Mouse (Mus musculus) embryonic facial prominence, embryonic 12.5 days (tissue): ENCODE results near the gene Slc30a4. TPM values are rescaled to one million over a fixed set of nuclear protein-coding genes. Genes with fewer than 3 reads are reported as not detected.

ENCODE experiments used
- ATAC-seq: fragments of 200-750 bp; cut with Nextera tagmentation; 2 replicates; pipeline ENCODE4 v1.8.0; 2017; ENCODE audit not compliant: insufficient number of reproducible peaks, insufficient read depth, low FRiP score, low TSS enrichment
- H3K27ac ChIP-seq: fragments of 300-500 bp; sonication (generic); 2 replicates; pipeline ENCODE4 v1.5.1; 2016; ENCODE audit warnings: mild to moderate bottlenecking
- H3K27me3 ChIP-seq: fragments of 300-500 bp; sonication (generic); 2 replicates; pipeline ENCODE4 v1.6.1; 2016; ENCODE audit warnings: mild to moderate bottlenecking, moderate library complexity
- H3K36me3 ChIP-seq: fragments of 300-500 bp; sonication (generic); 2 replicates; pipeline ENCODE4 v1.6.1; 2016; ENCODE audit warnings: mild to moderate bottlenecking
- H3K4me1 ChIP-seq: fragments of 300-500 bp; sonication (generic); 2 replicates; pipeline ENCODE4 v1.6.1; 2016
- H3K4me2 ChIP-seq: fragments of 300-500 bp; sonication (generic); replicated peaks from 2 replicates; pipeline ENCODE4 v1.6.1; 2016; ENCODE audit warnings: mild to moderate bottlenecking, moderate library complexity
- H3K4me3 ChIP-seq: fragments of 300-500 bp; sonication (generic); 2 replicates; pipeline ENCODE4 v1.5.1; 2016; ENCODE audit warnings: mild to moderate bottlenecking
- H3K9ac ChIP-seq: fragments of 300-500 bp; sonication (generic); 2 replicates; pipeline ENCODE4 v1.6.1; 2016; ENCODE audit warnings: mild to moderate bottlenecking, moderate library complexity
- H3K9me3 ChIP-seq: fragments of 300-500 bp; sonication (generic); 2 replicates; pipeline ENCODE4 v1.6.1; 2016; ENCODE audit warnings: mild to moderate bottlenecking, moderate library complexity
- WGBS: fragments of 180-500 bp; shearing (Covaris S2); methylation state at CpG from one replicate; pipeline ENCODE4 v1.1.7; 2016; 5-methylcytosine and 5-hydroxymethylcytosine counted together
- polyA plus RNA-seq: library from polyadenylated mRNA; unstranded; fragments of >200 nt; fragmentation: Nextera tagmentation; extraction: Ambion mirVana; gene quantifications from 2 replicates; pipeline ENCODE4 v1.2.1, GENCODE M21; 2016

The Slc30a4 gene
- polyA plus RNA-seq, 1 experiment from 2014 or later, result 11.5 TPM

DNA sequence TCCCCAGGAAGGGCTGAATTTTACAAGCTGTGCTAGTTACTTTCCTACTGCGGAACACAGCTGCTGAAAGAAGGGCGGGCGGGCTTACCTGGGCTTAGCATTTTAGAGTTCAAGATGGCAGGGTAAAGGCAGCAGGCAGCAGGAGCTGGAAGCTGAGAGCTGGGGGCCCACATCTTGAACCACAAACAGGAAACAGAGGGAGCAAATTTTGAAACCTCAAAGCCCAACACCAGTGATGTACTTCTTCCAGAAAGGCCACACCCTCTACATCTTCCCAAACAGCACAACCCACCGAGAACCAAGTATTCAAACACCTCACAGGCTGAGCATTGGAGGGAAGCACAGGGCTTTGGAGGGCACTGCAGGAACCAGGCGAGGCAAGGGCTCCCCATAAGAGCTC, 29.6 kb downstream of the Slc30a4 start:
- H3K4me1 ChIP-seq, result no peaks in the 10 kb centered on the region
- H3K36me3 ChIP-seq, result no peaks in the 10 kb centered on the region
- no peak overlapping the region for H3K4me2 ChIP-seq
- no peak for ATAC-seq
- no peak overlapping the region for H3K27ac ChIP-seq
- no peak overlapping the region for H3K4me3 ChIP-seq
- 0 out of 2 replicates have a peak, but pooled peaks cover 2% of the 10 kb centered on the region for H3K27me3 ChIP-seq
- H3K9me3 ChIP-seq, result no peaks in the 10 kb centered on the region
- 64% methylated on average over 5 of the region's 5 CpGs for WGBS
- no peak overlapping the region for H3K9ac ChIP-seq

DNA sequence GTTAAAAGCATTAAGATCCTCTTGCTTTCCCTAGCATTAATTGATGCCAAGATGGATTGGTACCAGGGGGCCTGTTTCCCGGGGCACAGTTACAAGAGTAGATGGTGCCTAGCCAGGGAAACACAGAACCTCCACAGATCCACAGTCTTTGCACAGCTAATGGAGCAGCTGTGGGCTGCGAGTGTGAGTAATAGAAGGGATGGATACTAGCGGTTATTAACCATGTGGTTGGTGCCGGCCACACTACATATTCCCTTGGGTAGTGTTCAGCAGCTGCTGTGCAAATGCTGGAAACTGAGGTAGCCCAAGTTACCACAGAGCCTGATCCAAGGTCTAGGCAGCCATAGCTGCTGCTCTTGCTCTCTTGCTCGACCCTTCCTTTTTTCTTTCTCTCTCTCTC, 30.7 kb downstream of the Slc30a4 start:
- no peaks in the 10 kb centered on the region for H3K4me1 ChIP-seq
- WGBS, result 75% methylated on average over 5 of the region's 5 CpGs
- H3K9me3 ChIP-seq, result no peaks in the 10 kb centered on the region
- H3K9ac ChIP-seq, result no peak overlapping the region
- H3K4me3 ChIP-seq, result no peak overlapping the region
- H3K36me3 ChIP-seq, result no peaks in the 10 kb centered on the region
- H3K27ac ChIP-seq, result no peak overlapping the region
- no peak for ATAC-seq
- H3K27me3 ChIP-seq, result 0 out of 2 replicates have a peak, but pooled peaks cover 2% of the 10 kb centered on the region
- H3K4me2 ChIP-seq, result no peak overlapping the region

DNA sequence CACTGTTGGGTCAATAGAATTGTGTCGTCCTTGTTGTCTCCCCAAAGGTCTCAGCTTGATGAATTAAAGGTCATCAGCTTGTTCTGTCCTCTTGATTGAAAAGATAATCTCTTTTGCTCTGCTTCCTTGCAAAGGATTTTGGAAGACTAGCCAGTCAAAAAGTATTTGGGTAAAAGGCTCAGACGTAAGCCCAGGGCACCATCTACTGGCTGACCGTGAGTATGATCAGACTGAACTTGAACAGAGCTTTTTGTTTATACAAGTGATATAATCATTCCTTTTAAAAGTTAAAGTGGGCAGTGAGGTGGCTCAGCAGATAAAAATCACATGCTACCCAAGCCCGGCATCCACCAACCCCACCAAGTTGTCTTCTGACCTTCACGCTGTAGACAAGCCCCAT, 34.6 kb downstream of the Slc30a4 start:
- H3K27ac ChIP-seq, result no peak overlapping the region
- WGBS, result 37% methylated on average over 5 of the region's 5 CpGs
- H3K36me3 ChIP-seq, result no peaks in the 10 kb centered on the region
- H3K4me1 ChIP-seq, result no peaks in the 10 kb centered on the region
- H3K9ac ChIP-seq, result no peak overlapping the region
- 0 out of 2 replicates have a peak, but pooled peaks cover under 1% of the 10 kb centered on the region for H3K27me3 ChIP-seq
- H3K4me2 ChIP-seq, result no peak overlapping the region
- ATAC-seq, result no peak
- no peaks in the 10 kb centered on the region for H3K9me3 ChIP-seq
- H3K4me3 ChIP-seq, result no peak overlapping the region

DNA sequence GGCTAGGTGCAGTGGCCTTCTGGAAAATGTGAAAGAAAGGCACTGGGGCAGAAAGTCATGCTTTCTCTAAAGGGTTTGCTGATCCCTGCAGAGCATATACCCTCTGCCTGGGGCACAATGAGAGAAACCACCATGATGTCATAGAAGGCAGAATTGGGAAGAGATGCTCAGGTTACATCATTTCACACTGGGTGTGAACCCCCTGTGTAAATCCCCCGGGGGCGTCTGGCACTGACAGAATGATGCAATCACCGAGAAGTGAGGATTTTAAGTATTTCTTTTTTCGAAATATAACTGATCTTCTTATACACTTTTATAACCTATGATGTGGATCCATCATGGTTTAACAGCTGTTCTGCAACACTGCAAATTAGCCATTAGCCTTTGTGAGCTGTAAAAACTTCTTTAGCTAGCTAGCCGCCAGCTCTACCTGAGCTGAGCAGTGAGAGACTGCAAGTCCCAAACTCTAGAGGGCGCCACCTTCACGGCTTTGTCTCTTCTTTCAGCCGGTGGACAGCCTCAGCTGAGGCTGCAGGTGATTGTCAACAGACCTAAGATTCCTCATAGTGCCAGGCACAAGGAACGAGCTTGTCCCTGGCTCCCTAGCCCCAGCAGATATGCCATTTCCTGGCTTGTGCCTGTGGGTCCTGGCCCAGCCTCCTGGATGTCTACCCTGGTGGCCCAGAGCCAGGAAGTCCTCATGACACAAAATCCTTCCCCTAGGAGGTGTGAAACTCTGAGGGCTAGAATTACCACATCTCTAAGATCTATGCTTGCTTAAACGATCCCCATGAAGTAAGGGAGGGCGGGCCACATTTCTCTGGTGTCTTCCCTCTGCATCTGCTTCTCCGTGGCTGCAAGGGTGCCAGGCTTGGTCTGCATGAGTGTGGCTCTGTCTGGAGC, 36.2 kb downstream of the Slc30a4 start:
- no peak overlapping the region for H3K9ac ChIP-seq
- no peaks in the 10 kb centered on the region for H3K4me1 ChIP-seq
- H3K9me3 ChIP-seq, result no peaks in the 10 kb centered on the region
- no peak overlapping the region for H3K4me2 ChIP-seq
- H3K36me3 ChIP-seq, result no peaks in the 10 kb centered on the region
- 44% methylated on average over 12 of the region's 12 CpGs for WGBS
- H3K4me3 ChIP-seq, result no peak overlapping the region
- ATAC-seq, result 0 out of 2 replicates have a peak, but pooled peaks have one; percentile 56
- no peaks in the 10 kb centered on the region for H3K27me3 ChIP-seq
- no peak overlapping the region for H3K27ac ChIP-seq

DNA sequence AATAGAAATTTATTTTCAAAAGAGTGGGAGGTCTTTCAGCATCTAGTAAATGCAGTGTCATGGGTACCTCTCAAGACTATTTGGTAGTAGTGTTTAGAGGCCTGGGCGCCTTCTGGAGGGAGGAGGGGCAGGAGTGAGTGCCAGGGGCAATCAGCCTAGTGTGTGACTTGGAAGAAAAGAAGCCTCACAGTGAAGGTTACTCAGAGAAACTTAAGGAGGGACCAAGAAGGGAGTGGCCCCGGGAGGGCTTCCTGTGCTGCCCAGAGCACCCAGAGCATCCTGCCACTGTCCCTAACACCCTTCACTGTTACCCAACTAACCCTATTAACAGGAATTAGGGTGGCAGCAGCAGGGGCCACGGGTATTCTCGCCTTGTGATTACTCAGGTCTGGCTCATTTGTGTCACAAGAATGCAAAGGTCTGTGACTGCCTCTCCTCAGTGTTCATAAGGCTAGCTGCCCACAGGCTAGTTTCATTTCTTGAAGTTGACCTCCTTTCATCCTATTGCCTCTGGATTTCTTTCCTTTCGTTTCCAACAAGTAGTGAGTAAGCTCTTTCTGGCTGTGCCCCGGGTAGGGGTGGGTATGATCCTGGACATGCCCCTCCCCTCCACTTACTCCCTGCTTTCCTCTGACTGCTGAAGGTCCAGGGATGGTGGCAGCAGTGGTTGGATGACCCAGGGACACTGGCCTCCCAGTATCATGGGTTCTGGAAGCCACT, 37.0 kb downstream of the Slc30a4 start:
- 54% methylated on average over 6 of the region's 6 CpGs for WGBS
- no peaks in the 10 kb centered on the region for H3K27me3 ChIP-seq
- no peak overlapping the region for H3K4me2 ChIP-seq
- no peak overlapping the region for H3K9ac ChIP-seq
- H3K9me3 ChIP-seq, result no peaks in the 10 kb centered on the region
- no peak overlapping the region for H3K4me3 ChIP-seq
- ATAC-seq, result no peak
- no peaks in the 10 kb centered on the region for H3K4me1 ChIP-seq
- H3K27ac ChIP-seq, result no peak overlapping the region
- H3K36me3 ChIP-seq, result no peaks in the 10 kb centered on the region

DNA sequence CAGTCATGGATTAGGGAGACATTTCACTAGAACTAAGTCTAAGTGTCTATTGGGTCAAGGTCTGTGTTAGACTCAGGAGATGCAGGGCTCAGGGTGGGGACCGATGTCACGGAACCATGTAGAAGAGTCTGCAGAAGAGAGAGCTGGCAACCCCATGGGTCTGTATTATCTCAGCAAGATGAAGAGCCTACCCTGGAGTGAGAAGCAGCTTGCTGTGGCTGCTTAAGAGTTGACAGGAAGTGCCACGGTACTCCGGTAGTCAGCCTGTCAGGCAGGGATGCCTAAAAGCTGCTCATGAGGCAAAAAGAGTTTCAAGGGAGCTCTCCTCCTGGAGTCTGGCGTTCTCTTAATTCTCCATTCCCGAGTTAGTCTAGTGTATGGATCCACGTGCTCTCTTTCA, 42.6 kb downstream of the Slc30a4 start:
- Histone ChIP-seq H3K4me2 (no peak overlapping the region), H3K27me3 (no peaks in the 10 kb centered on the region), H3K9ac (no peak overlapping the region), H3K4me3 (no peak overlapping the region), H3K27ac (no peak overlapping the region), H3K36me3 (no peaks in the 10 kb centered on the region), H3K4me1 (no peaks in the 10 kb centered on the region), H3K9me3 (no peaks in the 10 kb centered on the region)
- WGBS, result 83% methylated on average over 7 of the region's 7 CpGs
- no peak for ATAC-seq

DNA sequence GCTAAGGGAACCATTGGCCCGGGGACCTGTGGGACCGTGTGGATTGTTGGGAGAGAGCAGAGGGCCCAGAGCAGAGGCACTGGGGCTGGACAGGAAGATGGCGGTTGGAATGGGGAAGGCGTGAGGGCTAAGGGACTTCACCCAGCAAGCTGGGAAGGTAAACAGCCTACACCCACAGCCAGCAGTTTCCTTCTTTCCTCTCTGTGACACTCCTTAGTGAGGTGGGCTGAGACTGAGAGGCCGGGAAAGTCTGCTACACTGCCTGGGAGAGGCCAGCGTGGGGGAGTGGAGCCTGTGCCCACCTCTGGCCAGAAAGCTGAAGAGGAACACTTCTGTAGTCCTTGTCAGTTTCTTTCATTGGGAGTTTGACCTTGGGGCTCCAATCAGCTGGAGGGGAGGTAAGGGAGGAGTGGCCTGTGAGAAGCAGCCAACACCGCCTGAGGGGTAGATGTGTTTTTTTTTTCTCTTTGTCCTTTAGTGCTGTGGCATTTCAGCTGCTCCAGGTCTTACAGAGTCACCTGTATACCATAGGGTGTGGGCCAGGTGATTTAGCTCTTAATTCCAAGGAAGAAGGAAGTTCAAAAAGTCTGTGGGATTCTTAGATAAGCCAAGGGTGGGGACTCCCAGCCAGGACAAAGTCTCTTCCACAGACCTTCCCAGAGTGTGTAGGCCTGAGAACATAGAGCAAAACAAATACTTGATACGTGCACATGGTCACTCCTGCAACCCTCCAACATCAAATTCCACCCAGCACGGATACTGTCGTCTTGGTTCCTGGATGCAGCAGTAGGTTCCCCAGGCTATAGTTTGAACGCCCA, 44.5 kb downstream of the Slc30a4 start:
- no peaks in the 10 kb centered on the region for H3K4me1 ChIP-seq
- no peak overlapping the region for H3K27ac ChIP-seq
- H3K27me3 ChIP-seq, result no peaks in the 10 kb centered on the region
- WGBS, result 81% methylated on average over 11 of the region's 11 CpGs
- H3K9ac ChIP-seq, result no peak overlapping the region
- H3K4me3 ChIP-seq, result no peak overlapping the region
- H3K9me3 ChIP-seq, result no peaks in the 10 kb centered on the region
- no peak for ATAC-seq
- no peaks in the 10 kb centered on the region for H3K36me3 ChIP-seq
- no peak overlapping the region for H3K4me2 ChIP-seq

DNA sequence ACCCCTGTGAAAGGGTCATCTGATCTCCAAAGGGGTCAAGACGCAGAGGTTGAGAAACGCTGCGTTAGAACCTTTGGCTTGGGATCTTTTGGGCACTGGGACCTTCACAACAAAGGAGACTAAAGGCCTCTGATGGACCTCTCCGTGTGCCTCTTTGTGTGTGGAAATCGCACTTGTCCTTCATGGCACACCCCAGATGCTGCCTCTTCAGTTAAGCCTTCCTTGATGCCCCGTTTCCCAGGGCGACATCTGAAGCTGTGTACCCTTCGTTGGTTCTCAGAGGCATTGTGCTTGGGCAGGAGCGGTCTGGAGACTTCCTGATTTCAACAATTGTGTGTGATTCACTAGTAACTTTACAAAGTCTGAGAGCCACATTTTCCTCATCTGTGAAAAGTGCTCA, 45.7 kb downstream of the Slc30a4 start:
- ATAC-seq, result no peak
- no peak overlapping the region for H3K27ac ChIP-seq
- H3K9ac ChIP-seq, result no peak overlapping the region
- no peaks in the 10 kb centered on the region for H3K27me3 ChIP-seq
- no peaks in the 10 kb centered on the region for H3K36me3 ChIP-seq
- H3K9me3 ChIP-seq, result no peaks in the 10 kb centered on the region
- 86% methylated on average over 9 of the region's 9 CpGs for WGBS
- H3K4me1 ChIP-seq, result no peaks in the 10 kb centered on the region
- no peak overlapping the region for H3K4me2 ChIP-seq
- H3K4me3 ChIP-seq, result no peak overlapping the region

DNA sequence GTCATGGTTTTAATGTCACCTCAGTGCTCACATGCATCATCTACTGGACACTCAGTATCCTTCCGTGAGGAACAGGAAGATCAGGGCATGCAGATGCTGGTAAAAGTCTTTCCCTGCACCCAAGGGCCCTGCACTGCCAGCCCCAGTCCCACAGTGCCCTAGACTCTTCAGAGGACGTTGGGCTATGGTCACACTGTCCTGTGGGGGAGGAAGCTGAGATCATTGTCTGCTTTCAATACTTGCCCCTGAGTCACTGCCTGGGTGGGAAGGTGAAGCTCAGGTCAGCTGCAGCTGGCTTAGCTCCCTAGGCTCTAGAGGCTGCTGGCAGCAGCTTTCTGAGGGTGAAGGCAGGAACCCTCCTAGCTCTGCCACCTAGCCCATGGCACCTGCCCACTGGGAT, 46.4 kb downstream of the Slc30a4 start:
- no peaks in the 10 kb centered on the region for H3K36me3 ChIP-seq
- H3K27me3 ChIP-seq, result no peaks in the 10 kb centered on the region
- H3K9me3 ChIP-seq, result no peaks in the 10 kb centered on the region
- no peak overlapping the region for H3K27ac ChIP-seq
- no peak for ATAC-seq
- no peak overlapping the region for H3K4me2 ChIP-seq
- 67% methylated on average over 2 of the region's 2 CpGs for WGBS
- no peak overlapping the region for H3K4me3 ChIP-seq
- no peak overlapping the region for H3K9ac ChIP-seq
- no peaks in the 10 kb centered on the region for H3K4me1 ChIP-seq

DNA sequence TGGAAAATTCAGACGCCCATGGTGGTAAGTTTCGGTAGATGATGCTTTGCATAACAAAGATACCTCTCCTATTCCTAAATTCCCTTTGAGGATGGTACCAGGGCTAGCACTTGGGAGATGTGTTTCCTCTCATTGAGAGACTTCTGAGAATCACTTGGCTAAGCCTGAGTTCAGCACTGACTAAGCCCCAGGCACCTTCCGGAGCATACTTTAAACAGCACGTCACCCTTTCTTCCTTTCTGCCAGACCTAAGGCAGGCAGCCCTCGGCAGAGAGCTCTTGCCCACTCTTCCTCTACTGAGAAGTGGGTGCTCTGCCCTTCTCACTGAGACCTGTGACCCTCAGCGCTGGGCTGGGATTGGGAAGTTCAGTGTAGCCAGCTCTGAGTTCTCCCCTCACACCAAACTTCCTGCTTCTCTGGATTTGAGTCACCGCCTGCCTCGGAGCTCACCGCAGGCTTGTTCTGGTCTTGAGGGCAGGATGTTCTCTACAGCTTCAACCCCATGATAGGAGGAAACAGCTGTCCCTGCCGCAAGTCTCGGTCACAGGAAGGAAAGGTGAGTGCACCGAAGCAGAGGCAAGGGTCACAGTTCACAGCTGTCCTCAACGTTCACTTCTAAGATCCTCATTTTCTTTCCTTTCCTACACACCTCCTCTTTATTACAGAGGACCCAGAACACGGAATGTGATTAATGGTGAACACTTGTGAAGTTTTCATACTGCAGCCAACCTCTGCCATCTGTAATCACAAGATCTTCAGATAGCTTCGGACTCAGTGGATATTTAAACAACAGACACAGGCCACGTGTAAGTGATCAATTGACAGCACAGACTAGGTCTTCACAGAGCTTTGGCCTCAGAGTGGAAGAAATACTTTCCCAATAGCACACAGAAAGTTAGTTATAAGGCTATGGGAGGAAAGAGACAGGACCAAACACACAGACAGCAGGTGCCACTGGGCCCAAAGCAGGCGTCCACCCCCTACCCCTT, 50.1 kb downstream of the Slc30a4 start:
- WGBS, result 53% methylated on average over 17 of the region's 17 CpGs
- H3K27ac ChIP-seq, result no peak overlapping the region
- no peaks in the 10 kb centered on the region for H3K36me3 ChIP-seq
- H3K4me2 ChIP-seq, result no peak overlapping the region
- no peaks in the 10 kb centered on the region for H3K27me3 ChIP-seq
- no peaks in the 10 kb centered on the region for H3K4me1 ChIP-seq
- no peak overlapping the region for H3K9ac ChIP-seq
- H3K9me3 ChIP-seq, result no peaks in the 10 kb centered on the region
- ATAC-seq, result no peak
- H3K4me3 ChIP-seq, result no peak overlapping the region

DNA sequence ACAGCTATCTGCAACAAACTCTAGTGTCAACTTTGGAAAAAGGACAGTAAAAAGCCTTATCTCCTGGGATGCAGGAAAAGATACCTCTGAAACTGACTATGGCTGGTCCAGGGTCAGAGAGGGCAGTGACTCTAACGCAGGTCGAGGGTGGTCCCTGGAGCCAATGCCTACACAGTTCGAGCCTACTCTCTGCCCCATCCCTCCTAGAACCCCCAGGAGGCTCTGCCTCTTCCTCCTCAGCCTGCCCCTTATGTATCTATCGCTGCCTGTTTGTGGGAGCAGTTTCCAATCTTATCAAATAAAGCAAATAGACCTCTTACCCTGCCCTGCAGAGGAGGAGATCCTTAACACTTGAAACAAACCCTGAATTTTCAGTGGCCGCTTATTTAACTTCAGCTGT, 63.8 kb downstream of the Slc30a4 start:
- Histone ChIP-seq H3K4me2 (no peak overlapping the region), H3K27ac (no peak overlapping the region), H3K4me1 (no peaks in the 10 kb centered on the region), H3K9me3 (no peaks in the 10 kb centered on the region), H3K36me3 (peaks cover 4% of the 10 kb centered on the region; the same call in 1 of the 2 replicates), H3K4me3 (no peak overlapping the region), H3K9ac (no peak overlapping the region), H3K27me3 (peaks cover 7% of the 10 kb centered on the region)
- WGBS, result 39% methylated on average over 5 of the region's 5 CpGs
- ATAC-seq, result no peak
